Mouse (Mus musculus): ENCODE data around the gene Yipf6. TPM values are rescaled to one million over a fixed set of nuclear protein-coding genes. Genes with fewer than 3 reads are reported as not detected.

The Yipf6 gene
- polyA plus RNA-seq (2015; fragmentation: Nextera tagmentation; extraction: Ambion mirVana), result 15.5 and 16.5 TPM in 2 replicates

DNA sequence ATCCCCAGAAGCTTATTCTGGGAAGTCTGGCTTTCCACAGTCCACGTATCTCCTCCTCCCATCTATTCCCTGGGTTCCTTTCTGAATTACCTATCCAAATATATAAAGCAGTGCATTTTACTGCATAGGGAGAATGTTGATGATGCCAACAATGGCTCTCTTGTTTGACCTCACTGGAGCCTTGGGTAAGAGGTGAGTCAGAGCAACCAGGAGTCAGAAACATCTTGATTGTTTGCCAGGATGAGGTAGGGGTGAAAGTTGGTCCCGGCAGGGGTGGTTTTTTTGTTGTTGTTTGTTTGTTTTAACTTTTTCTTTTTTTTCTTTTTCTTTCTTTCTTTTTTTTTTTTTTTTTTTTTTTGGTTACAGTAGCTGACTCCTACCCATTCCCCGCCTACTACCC is at the start of gene Yipf6:
Gene Yipf6 (plus strand): TSS at position 216 of the 400 bp plus-strand sequence.
- H3K27me3 ChIP-seq, result no peaks in the 10 kb centered on the region
- peaks cover 6% of the 10 kb centered on the region for H3K4me1 ChIP-seq (replicated peaks)
- H3K36me3 ChIP-seq, result no peaks in the 10 kb centered on the region
- H3K27ac ChIP-seq (replicated peaks), result peak within 1 kb of the TSS; percentile 90
- H3K9ac ChIP-seq, result peak within 1 kb of the TSS; percentile 60
- H3K4me3 ChIP-seq, result peak within 1 kb of the TSS; percentile 58
- WGBS, result 71% methylated on average over 3 of the region's 3 CpGs
- peak within 1 kb of the TSS; percentile 58 for H3K4me2 ChIP-seq
- no peaks in the 10 kb centered on the region for H3K9me3 ChIP-seq
- no peak for ATAC-seq (ENCODE audit: low FRiP score, low read depth)

DNA sequence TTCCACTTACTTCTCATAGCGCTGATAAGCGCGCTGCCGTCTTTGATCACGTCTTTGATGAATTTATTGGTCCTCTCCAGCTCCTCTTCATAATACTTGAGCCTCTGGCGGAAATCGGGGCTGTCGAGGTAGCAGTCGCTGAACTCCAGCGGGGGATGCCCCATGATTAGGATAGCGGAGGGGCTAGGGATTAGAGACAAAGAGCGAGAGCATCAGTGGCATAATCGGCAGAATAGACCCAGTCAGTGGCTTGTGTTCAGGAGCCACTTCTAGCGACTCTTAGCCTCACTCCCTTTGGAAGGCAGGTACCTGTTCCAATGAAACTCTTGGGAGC is 46.1 kb upstream of the Yipf6 start:
- WGBS, result 19% methylated on average over 14 of the region's 14 CpGs
- no peak; the same call in 1 of the 2 replicates for ATAC-seq (ENCODE audit: low FRiP score, low read depth)
- H3K27me3 ChIP-seq, result no peaks in the 10 kb centered on the region
- H3K4me3 ChIP-seq, result peak overlapping the region; percentile 58
- H3K36me3 ChIP-seq, result no peaks in the 10 kb centered on the region
- H3K4me2 ChIP-seq, result peak overlapping the region; percentile 56
- H3K27ac ChIP-seq (replicated peaks), result peak overlapping the region; percentile 88
- H3K4me1 ChIP-seq (replicated peaks), result peaks cover 3% of the 10 kb centered on the region
- H3K9me3 ChIP-seq, result no peaks in the 10 kb centered on the region
- peak overlapping the region; percentile 62 for H3K9ac ChIP-seq

DNA sequence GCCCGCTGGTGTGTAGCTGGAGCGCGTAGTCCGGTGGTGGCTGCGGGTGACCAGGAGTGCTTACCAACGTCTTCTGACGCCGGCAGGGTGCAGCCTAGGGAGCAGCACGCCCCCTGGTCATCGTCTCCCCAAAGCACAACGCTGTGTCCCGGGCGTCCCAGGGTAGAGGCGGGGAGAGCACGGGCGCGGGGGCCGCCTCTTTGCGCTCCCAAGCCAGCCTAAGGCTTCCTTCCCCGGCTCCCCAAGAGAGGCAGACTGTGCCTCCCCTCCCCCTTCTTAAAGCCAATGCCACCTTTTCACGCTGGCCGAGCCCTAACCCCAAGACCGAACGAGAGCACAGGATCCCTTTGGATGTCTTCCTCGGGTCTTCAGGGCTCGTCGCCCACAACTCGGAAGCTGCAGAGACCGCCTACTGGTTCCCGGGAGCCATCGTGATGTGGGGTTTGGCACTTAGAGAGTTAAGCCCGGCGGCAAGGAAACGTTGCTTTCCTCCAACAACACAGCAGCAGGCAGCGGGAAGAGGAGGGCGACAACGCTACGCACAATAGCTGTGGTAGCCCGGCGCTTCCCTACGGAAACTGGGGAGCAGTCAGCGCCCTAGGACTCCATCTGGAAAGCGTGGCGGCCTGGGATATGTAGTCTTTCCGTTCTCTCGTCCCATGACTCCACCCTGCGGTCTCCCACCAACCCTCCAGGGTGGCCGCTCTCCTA is 45.6 kb upstream of the Yipf6 start, which contains the start of gene Ophn1:
Gene Ophn1 (minus strand): TSS at position 620 of the 711 bp plus-strand sequence.
- H3K27ac ChIP-seq (replicated peaks), result peak within 1 kb of the TSS; percentile 88
- H3K27me3 ChIP-seq, result no peaks in the 10 kb centered on the region
- H3K4me2 ChIP-seq, result peak within 1 kb of the TSS; percentile 56
- no peaks in the 10 kb centered on the region for H3K9me3 ChIP-seq
- H3K36me3 ChIP-seq, result no peaks in the 10 kb centered on the region
- peaks cover 3% of the 10 kb centered on the region for H3K4me1 ChIP-seq (replicated peaks)
- H3K9ac ChIP-seq, result peak within 1 kb of the TSS; percentile 62
- WGBS, result 17% methylated on average over 43 of the region's 48 CpGs
- peak; percentile 96 for ATAC-seq (ENCODE audit: low FRiP score, low read depth)
- peak within 1 kb of the TSS; percentile 58 for H3K4me3 ChIP-seq

DNA sequence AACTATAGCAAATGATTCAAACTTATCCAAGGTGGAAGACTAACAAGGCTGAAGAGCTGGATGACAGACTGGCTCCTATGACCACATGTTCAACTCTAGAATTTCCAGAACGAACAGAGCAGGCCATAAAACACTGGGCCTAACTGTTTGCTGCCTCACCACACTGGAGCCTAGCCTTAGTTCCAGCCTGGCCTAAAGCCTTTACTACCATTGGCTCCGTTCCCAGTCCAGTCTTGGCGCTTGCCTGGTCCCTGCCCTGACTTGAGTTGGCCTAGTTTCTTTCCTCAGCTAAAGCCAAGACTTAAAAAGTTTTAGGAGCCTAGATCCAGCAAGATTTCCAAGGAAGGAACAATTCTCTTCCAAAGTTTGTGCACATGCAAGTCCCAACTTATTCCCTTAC is 37.8 kb upstream of the Yipf6 start:
- Histone ChIP-seq H3K27ac (replicated peaks) (no peak overlapping the region), H3K4me3 (no peak overlapping the region), H3K9ac (no peak overlapping the region), H3K36me3 (no peaks in the 10 kb centered on the region), H3K4me1 (replicated peaks) (no peaks in the 10 kb centered on the region), H3K27me3 (no peaks in the 10 kb centered on the region), H3K4me2 (no peak overlapping the region), H3K9me3 (no peaks in the 10 kb centered on the region)
- no peak for ATAC-seq (ENCODE audit: low FRiP score, low read depth)
- 77% methylated on average over 3 of the region's 3 CpGs for WGBS

DNA sequence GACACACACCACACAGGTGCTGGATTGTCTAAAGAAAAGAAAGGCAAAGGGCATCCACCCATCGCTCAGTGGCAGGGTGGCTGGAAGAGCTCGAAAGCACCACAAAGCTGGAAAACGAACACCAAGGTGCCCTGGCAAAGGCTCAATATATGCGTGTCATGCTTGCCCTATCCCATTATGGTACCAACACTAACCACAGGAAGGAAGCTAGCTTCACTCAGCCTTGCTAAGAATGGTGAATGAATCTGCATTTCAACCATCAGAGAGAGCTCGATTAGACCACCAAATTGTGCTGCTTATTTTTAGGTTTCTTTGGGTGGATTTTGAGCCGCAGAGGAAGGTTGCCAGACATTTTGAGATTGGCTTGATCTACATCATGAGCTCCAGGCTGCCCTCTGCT is 31.9 kb upstream of the Yipf6 start:
- no peaks in the 10 kb centered on the region for H3K36me3 ChIP-seq
- H3K4me2 ChIP-seq, result no peak overlapping the region
- no peak overlapping the region for H3K27ac ChIP-seq (replicated peaks)
- no peak overlapping the region for H3K9ac ChIP-seq
- 91% methylated on average over 6 of the region's 6 CpGs for WGBS
- no peak for ATAC-seq (ENCODE audit: low FRiP score, low read depth)
- H3K4me1 ChIP-seq (replicated peaks), result no peaks in the 10 kb centered on the region
- H3K4me3 ChIP-seq, result no peak overlapping the region
- no peaks in the 10 kb centered on the region for H3K9me3 ChIP-seq
- no peaks in the 10 kb centered on the region for H3K27me3 ChIP-seq

DNA sequence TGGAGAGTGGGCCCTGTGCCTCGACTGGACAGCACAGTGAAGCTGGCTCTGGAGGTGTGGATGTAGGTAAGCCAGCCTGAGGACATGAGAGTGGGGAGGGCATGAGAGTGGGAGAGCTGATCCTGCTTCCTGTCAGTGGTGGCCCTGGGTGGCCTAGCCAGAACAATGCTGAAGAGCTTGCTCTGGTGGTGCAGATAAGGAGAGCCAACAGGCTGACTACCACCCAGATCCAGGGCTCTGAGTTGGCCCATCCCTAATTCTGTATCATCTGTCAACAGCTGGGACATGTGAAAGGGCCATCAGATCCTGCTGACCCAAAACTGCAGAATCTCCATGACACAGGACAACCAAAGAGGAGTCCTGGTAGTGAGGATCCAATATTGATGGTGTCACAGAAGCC is 27.2 kb upstream of the Yipf6 start:
- Histone ChIP-seq H3K36me3 (no peaks in the 10 kb centered on the region), H3K9ac (no peak overlapping the region), H3K4me3 (no peak overlapping the region), H3K27me3 (no peaks in the 10 kb centered on the region), H3K4me2 (no peak overlapping the region), H3K4me1 (replicated peaks) (no peaks in the 10 kb centered on the region), H3K27ac (replicated peaks) (no peak overlapping the region), H3K9me3 (no peaks in the 10 kb centered on the region)
- no peak for ATAC-seq (ENCODE audit: low FRiP score, low read depth)
- WGBS, result 50% methylated on average over 1 of the region's 1 CpGs

DNA sequence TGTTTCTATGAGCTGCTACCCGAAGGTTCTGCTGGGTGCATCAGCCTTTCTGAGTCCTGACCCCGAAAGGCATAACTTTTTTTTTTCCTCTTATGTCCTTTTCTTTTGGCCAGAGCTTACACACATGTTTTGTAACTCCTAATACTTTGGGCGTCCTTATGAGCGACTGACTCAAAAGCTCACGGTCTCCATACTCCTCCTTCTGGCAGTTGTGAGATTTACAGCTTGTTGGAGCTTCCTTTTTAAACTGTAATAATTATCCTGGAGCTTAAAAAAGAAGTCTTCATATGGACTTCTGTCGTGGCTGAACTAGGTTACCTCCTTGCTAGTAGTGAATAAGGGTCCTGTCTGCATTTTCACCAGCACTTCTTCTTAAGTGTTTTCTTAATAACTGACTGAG is 16.7 kb upstream of the Yipf6 start:
- Histone ChIP-seq H3K27ac (replicated peaks) (no peak overlapping the region), H3K36me3 (no peaks in the 10 kb centered on the region), H3K9ac (no peak overlapping the region), H3K4me2 (no peak overlapping the region), H3K27me3 (0 out of 2 replicates have a peak, but pooled peaks cover 5% of the 10 kb centered on the region), H3K4me1 (replicated peaks) (no peaks in the 10 kb centered on the region), H3K4me3 (no peak overlapping the region), H3K9me3 (no peaks in the 10 kb centered on the region)
- no peak for ATAC-seq (ENCODE audit: low FRiP score, low read depth)
- WGBS, result 18% methylated on average over 6 of the region's 6 CpGs

DNA sequence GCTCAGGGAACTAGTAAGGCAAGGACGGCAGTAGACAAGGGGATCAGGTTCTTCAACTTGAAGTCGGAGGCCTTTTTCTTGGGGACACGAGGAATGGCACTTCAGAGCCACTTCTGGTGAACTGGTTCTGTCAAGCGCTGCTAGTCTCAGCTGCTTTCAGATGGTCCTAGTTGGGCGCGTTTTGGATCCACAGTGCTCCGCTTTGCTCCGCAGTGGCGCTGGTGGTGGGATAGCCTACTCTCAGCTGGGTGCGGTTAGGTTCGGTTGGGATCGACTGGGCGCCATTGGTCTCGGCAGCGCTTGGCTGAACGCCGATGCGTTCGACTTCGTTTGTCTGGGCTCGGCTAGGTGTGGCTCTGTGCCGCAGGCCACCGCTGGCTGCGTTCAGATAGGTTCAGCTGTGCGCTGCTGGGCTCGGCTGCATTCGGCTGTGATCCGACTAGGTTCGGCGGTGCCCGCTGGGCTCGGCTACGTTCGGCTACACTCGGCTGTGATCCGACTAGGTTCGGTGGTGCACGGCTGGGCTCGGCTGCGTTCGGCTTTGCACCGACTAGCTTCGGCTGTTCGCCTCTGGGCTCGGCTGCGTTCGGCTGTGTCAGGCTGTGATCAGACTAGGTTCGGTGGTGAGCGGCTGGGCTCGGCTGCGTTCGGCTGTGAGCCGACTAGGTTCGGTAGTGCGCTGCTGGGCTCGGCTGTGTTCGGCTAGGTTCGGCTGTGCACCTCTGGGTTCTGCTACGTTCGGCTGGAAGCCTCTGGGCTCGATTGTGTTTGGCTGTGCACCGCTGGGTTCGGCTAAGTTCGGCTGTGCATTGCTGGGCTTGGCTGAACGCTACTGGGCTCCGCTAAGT is 815 bp downstream of the Yipf6 start:
- Histone ChIP-seq H3K4me1 (replicated peaks) (peaks cover 6% of the 10 kb centered on the region), H3K4me3 (peak overlapping the region; percentile 58), H3K4me2 (peak overlapping the region; percentile 58), H3K9ac (peak overlapping the region; percentile 60), H3K27ac (replicated peaks) (peak overlapping the region; percentile 90), H3K27me3 (no peaks in the 10 kb centered on the region), H3K9me3 (no peaks in the 10 kb centered on the region), H3K36me3 (0 out of 2 replicates have a peak, but pooled peaks cover 1% of the 10 kb centered on the region)
- ATAC-seq (ENCODE audit: low FRiP score, low read depth), result peak; percentile 96
- WGBS, result 21% methylated on average over 66 of the region's 66 CpGs

DNA sequence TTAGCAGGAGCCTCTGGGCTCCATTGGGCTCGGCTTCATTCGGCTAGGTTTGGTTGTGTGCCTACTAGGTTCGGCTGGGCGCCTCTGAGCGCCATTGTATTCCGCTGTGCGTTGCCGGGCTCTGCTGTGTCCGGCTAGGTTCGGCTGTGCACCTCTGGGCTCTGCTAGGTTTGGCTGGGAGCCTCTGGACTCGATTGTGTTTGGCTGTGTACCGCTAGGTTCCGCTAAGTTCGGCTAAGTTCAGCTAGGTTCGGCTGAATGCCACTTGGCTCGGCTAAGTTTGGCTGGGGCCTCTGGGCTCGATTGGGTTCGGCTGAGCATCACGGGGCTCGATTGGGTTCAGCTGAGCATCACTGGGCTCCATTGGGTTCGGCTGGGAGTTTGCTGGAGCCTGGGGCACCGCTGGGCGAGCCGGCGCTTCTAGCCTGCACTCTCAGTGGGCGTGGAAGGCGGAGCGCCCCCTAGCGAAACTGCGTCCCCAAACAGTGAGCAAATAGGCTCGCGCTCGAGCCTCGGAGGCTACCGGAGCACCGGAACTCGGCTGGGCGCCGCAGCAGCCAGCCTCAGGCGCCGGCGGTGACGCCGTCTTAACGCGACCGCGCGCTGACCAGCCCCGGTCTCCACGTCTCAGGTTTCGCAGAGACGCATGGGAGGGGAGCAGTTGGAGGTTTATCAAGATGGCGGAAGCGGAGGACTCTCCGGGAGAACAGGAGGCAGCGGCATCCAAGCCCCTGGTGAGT is 1.6 kb downstream of the Yipf6 start:
- Histone ChIP-seq H3K9me3 (no peaks in the 10 kb centered on the region), H3K9ac (peak overlapping the region; percentile 60), H3K27ac (replicated peaks) (peak overlapping the region; percentile 90), H3K36me3 (0 out of 2 replicates have a peak, but pooled peaks cover 6% of the 10 kb centered on the region), H3K4me3 (peak overlapping the region; percentile 58), H3K27me3 (no peaks in the 10 kb centered on the region), H3K4me2 (peak overlapping the region; percentile 56), H3K4me1 (replicated peaks) (peaks cover 6% of the 10 kb centered on the region)
- WGBS, result 22% methylated on average over 57 of the region's 57 CpGs
- ATAC-seq (ENCODE audit: low FRiP score, low read depth), result peak; percentile 80

DNA sequence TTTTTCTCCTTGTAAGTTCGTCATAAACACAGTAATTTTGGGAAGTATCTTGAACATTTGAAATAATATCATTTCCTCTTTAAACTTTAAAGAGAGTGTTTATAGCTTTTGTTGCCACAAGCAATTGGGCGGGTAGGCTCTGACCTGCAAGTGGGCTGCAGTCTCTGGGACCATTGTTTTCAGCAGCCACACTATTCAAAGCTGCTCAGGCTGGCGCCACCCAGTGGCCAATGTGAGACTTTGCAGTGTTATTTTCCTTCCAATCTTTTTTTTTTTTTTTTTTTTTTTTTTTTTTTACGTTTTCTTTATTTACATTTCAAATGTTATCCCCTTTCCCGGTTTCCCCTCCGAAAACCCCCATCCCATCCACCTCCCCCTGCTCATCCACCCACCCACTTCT is 17.8 kb downstream of the Yipf6 start:
- no peak overlapping the region for H3K4me2 ChIP-seq
- 25% methylated on average over 6 of the region's 6 CpGs for whole genome bisulfite sequencing
- no peak overlapping the region for H3K4me3 ChIP-seq
- no peak for ATAC-seq (ENCODE audit: low FRiP score, low read depth)
- no peaks in the 10 kb centered on the region for H3K36me3 ChIP-seq
- no peaks in the 10 kb centered on the region for H3K27me3 ChIP-seq
- H3K4me1 ChIP-seq (replicated peaks), result no peaks in the 10 kb centered on the region
- no peak overlapping the region for H3K9ac ChIP-seq
- H3K27ac ChIP-seq (replicated peaks), result no peak overlapping the region
- no peaks in the 10 kb centered on the region for H3K9me3 ChIP-seq

DNA sequence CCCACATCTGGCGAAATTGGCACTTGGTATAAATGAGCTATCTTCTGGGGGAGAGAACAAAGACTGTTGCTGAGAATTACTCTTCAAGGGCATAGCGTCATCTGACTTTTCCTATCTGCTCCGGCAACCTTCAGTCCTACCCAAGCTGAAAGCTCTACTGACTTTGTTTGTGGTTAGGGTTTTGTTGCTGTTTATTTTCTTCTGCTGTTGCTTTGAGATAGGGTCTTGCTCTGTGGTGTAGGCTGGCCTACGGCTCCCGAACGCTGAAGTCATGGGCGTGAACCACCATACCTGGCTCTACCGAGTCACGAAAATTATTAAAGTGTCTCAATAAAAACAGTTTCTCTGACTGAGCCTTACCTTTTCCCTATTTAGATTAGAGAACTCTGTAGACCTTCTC is 22.2 kb downstream of the Yipf6 start:
- Histone ChIP-seq H3K36me3 (no peaks in the 10 kb centered on the region), H3K27me3 (no peaks in the 10 kb centered on the region), H3K4me1 (replicated peaks) (no peaks in the 10 kb centered on the region), H3K9ac (no peak overlapping the region), H3K4me3 (no peak overlapping the region), H3K27ac (replicated peaks) (no peak overlapping the region), H3K9me3 (no peaks in the 10 kb centered on the region), H3K4me2 (no peak overlapping the region)
- 92% methylated on average over 9 of the region's 9 CpGs for WGBS
- ATAC-seq (ENCODE audit: low FRiP score, low read depth), result no peak

DNA sequence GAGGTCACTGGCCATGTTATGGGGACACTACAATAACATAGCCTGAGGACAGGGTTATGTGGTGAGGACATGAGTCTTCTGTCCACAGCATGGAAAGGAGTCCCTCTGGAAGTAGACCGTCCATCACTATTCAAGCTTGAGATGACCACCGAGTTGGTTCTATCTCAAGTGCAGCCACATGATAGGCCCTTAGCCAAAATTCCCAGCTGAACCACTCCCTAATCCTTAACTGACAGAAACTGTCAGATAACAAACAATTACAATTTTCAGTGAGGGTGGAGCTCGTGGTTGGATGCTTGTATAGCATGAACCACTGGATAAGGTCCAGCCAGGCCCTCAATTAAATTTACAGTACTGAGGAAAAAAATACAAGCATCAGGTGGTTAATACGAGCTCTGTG is 22.9 kb downstream of the Yipf6 start:
- no peaks in the 10 kb centered on the region for H3K36me3 ChIP-seq
- H3K27ac ChIP-seq (replicated peaks), result no peak overlapping the region
- no peak for ATAC-seq (ENCODE audit: low FRiP score, low read depth)
- no peak overlapping the region for H3K4me3 ChIP-seq
- H3K4me1 ChIP-seq (replicated peaks), result no peaks in the 10 kb centered on the region
- H3K4me2 ChIP-seq, result no peak overlapping the region
- H3K9me3 ChIP-seq, result no peaks in the 10 kb centered on the region
- WGBS, result 78% methylated on average over 4 of the region's 4 CpGs
- no peaks in the 10 kb centered on the region for H3K27me3 ChIP-seq
- H3K9ac ChIP-seq, result no peak overlapping the region
